Mouse (Mus musculus): ENCODE results near the gene Rbfox2. TPM values are rescaled to one million over a fixed set of nuclear protein-coding genes. Genes with fewer than 3 reads are reported as not detected.
"Not testable (repeated sequence)": the region's sequence is repeated elsewhere in the genome, so short reads cannot be mapped to it uniquely, and the experiment has no call there.

Rbfox2 gene
- polyA plus RNA-seq, 1 experiment from 2014 or later: 159 TPM

GRCm38 (mm10) chr15:77342005-77342404 is 35.2 kb upstream of the Rbfox2 start:
- no peak for ATAC-seq (ENCODE audit: low FRiP score, low read depth)
- H3K4me1 ChIP-seq: peaks cover 38% of the 10 kb centered on the region
- WGBS: 87% methylated on average over 6 of the region's 6 CpGs
- no peak overlapping the region for H3K27ac ChIP-seq
- H3K9ac ChIP-seq: no peak overlapping the region
- H3K4me2 ChIP-seq (replicated peaks): no peak overlapping the region
- no peaks in the 10 kb centered on the region for H3K27me3 ChIP-seq (replicated peaks)
- H3K9me3 ChIP-seq: no peaks in the 10 kb centered on the region
- no peaks in the 10 kb centered on the region for H3K36me3 ChIP-seq
- no peak overlapping the region for H3K4me3 ChIP-seq

- no peaks in the 10 kb centered on the region for H3K27me3 ChIP-seq (replicated peaks)
- no peak for ATAC-seq (ENCODE audit: low FRiP score, low read depth)
- H3K9ac ChIP-seq: no peak overlapping the region
- H3K4me2 ChIP-seq (replicated peaks): no peak overlapping the region
- no peaks in the 10 kb centered on the region for H3K36me3 ChIP-seq
- no peak overlapping the region for H3K27ac ChIP-seq
- no peak overlapping the region for H3K4me3 ChIP-seq
- H3K4me1 ChIP-seq: peaks cover 41% of the 10 kb centered on the region
- no peaks in the 10 kb centered on the region for H3K9me3 ChIP-seq
Measured at GRCm38 (mm10) chr15:77340581-77340980, 33.8 kb upstream of the Rbfox2 start.

- Histone ChIP-seq H3K4me1 (peaks cover 28% of the 10 kb centered on the region), H3K27ac (no peak overlapping the region), H3K4me2 (replicated peaks) (no peak overlapping the region), H3K27me3 (replicated peaks) (no peaks in the 10 kb centered on the region), H3K9me3 (no peaks in the 10 kb centered on the region), H3K36me3 (no peaks in the 10 kb centered on the region), H3K9ac (no peak overlapping the region), H3K4me3 (no peak overlapping the region)
- WGBS: 73% methylated on average over 8 of the region's 8 CpGs
- ATAC-seq (ENCODE audit: low FRiP score, low read depth): no peak
Measured at GRCm38 (mm10) chr15:77338924-77339429, 32.2 kb upstream of the Rbfox2 start.

- Histone ChIP-seq H3K36me3 (no peaks in the 10 kb centered on the region), H3K27ac (no peak overlapping the region), H3K9me3 (no peaks in the 10 kb centered on the region), H3K4me1 (peaks cover 23% of the 10 kb centered on the region), H3K9ac (no peak overlapping the region), H3K27me3 (replicated peaks) (no peaks in the 10 kb centered on the region), H3K4me2 (replicated peaks) (no peak overlapping the region), H3K4me3 (no peak overlapping the region)
- ATAC-seq (ENCODE audit: low FRiP score, low read depth): no peak
- 71% methylated on average over 7 of the region's 7 CpGs for WGBS
Measured at GRCm38 (mm10) chr15:77338451-77338850, 31.6 kb upstream of the Rbfox2 start.

GRCm38 (mm10) chr15:77337926-77338325 is 31.1 kb upstream of the Rbfox2 start:
- Histone ChIP-seq H3K9me3 (no peaks in the 10 kb centered on the region), H3K4me2 (replicated peaks) (no peak overlapping the region), H3K9ac (no peak overlapping the region), H3K4me1 (peaks cover 17% of the 10 kb centered on the region), H3K27ac (no peak overlapping the region), H3K27me3 (replicated peaks) (no peaks in the 10 kb centered on the region), H3K4me3 (no peak overlapping the region), H3K36me3 (no peaks in the 10 kb centered on the region)
- 54% methylated on average over 3 of the region's 3 CpGs for WGBS
- ATAC-seq (ENCODE audit: low FRiP score, low read depth): no peak

- no peaks in the 10 kb centered on the region for H3K9me3 ChIP-seq
- no peak for ATAC-seq (ENCODE audit: low FRiP score, low read depth)
- WGBS: 56% methylated on average over 9 of the region's 9 CpGs
- peak overlapping the region; percentile 52 for H3K4me2 ChIP-seq (replicated peaks)
- no peaks in the 10 kb centered on the region for H3K36me3 ChIP-seq
- H3K4me3 ChIP-seq: no peak overlapping the region
- peaks cover 16% of the 10 kb centered on the region; the same call in 1 of the 2 replicates for H3K4me1 ChIP-seq
- peak overlapping the region; percentile 32; the same call in 1 of the 2 replicates for H3K27ac ChIP-seq
- no peak overlapping the region for H3K9ac ChIP-seq
- no peaks in the 10 kb centered on the region for H3K27me3 ChIP-seq (replicated peaks)
Measured at GRCm38 (mm10) chr15:77336968-77337341, 30.2 kb upstream of the Rbfox2 start.

- Histone ChIP-seq H3K27ac (0 out of 2 replicates have a peak overlapping the region, but pooled peaks have one; percentile 29), H3K4me2 (replicated peaks) (peak overlapping the region; percentile 52), H3K4me3 (peak overlapping the region; percentile 7; the same call in 1 of the 2 replicates), H3K9ac (0 out of 2 replicates have a peak overlapping the region, but pooled peaks have one; percentile 0), H3K9me3 (no peaks in the 10 kb centered on the region), H3K4me1 (peaks cover 16% of the 10 kb centered on the region; the same call in 1 of the 2 replicates), H3K27me3 (replicated peaks) (no peaks in the 10 kb centered on the region), H3K36me3 (no peaks in the 10 kb centered on the region)
- 2% methylated on average over 32 of the region's 32 CpGs for WGBS
- ATAC-seq (ENCODE audit: low FRiP score, low read depth): peak; percentile 70
Measured at GRCm38 (mm10) chr15:77336287-77336967, 29.6 kb upstream of the Rbfox2 start.

- not testable (repeated sequence) for H3K9me3 ChIP-seq; H3K4me3 ChIP-seq; H3K4me2 ChIP-seq (replicated peaks); H3K27me3 ChIP-seq (replicated peaks); H3K27ac ChIP-seq; H3K9ac ChIP-seq; ATAC-seq (ENCODE audit: low FRiP score, low read depth); H3K36me3 ChIP-seq
- 94% methylated on average over 3 of the region's 3 CpGs for WGBS
- H3K4me1 ChIP-seq: peaks cover 11% of the 10 kb centered on the region; the same call in 1 of the 2 replicates
Measured at GRCm38 (mm10) chr15:77335185-77335584, 28.4 kb upstream of the Rbfox2 start.

- Histone ChIP-seq H3K9ac (no peak overlapping the region), H3K9me3 (no peaks in the 10 kb centered on the region), H3K4me3 (no peak overlapping the region), H3K27ac (no peak overlapping the region), H3K4me2 (replicated peaks) (no peak overlapping the region), H3K4me1 (peaks cover 3% of the 10 kb centered on the region; the same call in 1 of the 2 replicates), H3K36me3 (no peaks in the 10 kb centered on the region), H3K27me3 (replicated peaks) (0 out of 2 replicates have a peak, but pooled peaks cover 3% of the 10 kb centered on the region)
- ATAC-seq (ENCODE audit: low FRiP score, low read depth): no peak
- 76% methylated on average over 7 of the region's 7 CpGs for WGBS
Measured at GRCm38 (mm10) chr15:77332272-77332991, 25.6 kb upstream of the Rbfox2 start.

- H3K27ac ChIP-seq: no peak overlapping the region
- no peak overlapping the region for H3K4me3 ChIP-seq
- no peak overlapping the region for H3K4me2 ChIP-seq (replicated peaks)
- 80% methylated on average over 4 of the region's 4 CpGs for WGBS
- H3K9ac ChIP-seq: no peak overlapping the region
- H3K36me3 ChIP-seq: no peaks in the 10 kb centered on the region
- H3K4me1 ChIP-seq: peaks cover 3% of the 10 kb centered on the region; the same call in 1 of the 2 replicates
- no peaks in the 10 kb centered on the region for H3K9me3 ChIP-seq
- no peak for ATAC-seq (ENCODE audit: low FRiP score, low read depth)
- H3K27me3 ChIP-seq (replicated peaks): 0 out of 2 replicates have a peak, but pooled peaks cover 3% of the 10 kb centered on the region
Measured at GRCm38 (mm10) chr15:77331444-77331843, 24.6 kb upstream of the Rbfox2 start.

GRCm38 (mm10) chr15:77329681-77330180 is 22.9 kb upstream of the Rbfox2 start:
- WGBS: 79% methylated on average over 12 of the region's 12 CpGs
- Histone ChIP-seq H3K27ac (no peak overlapping the region), H3K36me3 (no peaks in the 10 kb centered on the region), H3K9ac (no peak overlapping the region), H3K4me1 (no peaks in the 10 kb centered on the region), H3K4me2 (replicated peaks) (no peak overlapping the region), H3K4me3 (no peak overlapping the region), H3K9me3 (no peaks in the 10 kb centered on the region), H3K27me3 (replicated peaks) (0 out of 2 replicates have a peak, but pooled peaks cover 3% of the 10 kb centered on the region)
- no peak for ATAC-seq (ENCODE audit: low FRiP score, low read depth)

- Histone ChIP-seq H3K4me2 (replicated peaks) (no peak overlapping the region), H3K4me1 (no peaks in the 10 kb centered on the region), H3K27me3 (replicated peaks) (0 out of 2 replicates have a peak, but pooled peaks cover 3% of the 10 kb centered on the region), H3K9ac (no peak overlapping the region), H3K9me3 (no peaks in the 10 kb centered on the region), H3K4me3 (no peak overlapping the region), H3K36me3 (no peaks in the 10 kb centered on the region), H3K27ac (no peak overlapping the region)
- 93% methylated on average over 4 of the region's 4 CpGs for WGBS
- ATAC-seq (ENCODE audit: low FRiP score, low read depth): no peak
Measured at GRCm38 (mm10) chr15:77326361-77326760, 19.6 kb upstream of the Rbfox2 start.

Data from neural tube, embryonic 12.5 days (tissue).